Mouse (Mus musculus): ENCODE data around the gene Aars2. TPM values are rescaled to one million over a fixed set of nuclear protein-coding genes. Genes with fewer than 3 reads are reported as not detected.

The Aars2 gene
- total and polyA plus RNA-seq, 3 experiments, result 12.4 to 23.1 (median 17.5) TPM

- TF ChIP-seq SMC3 (IDR thresholded peaks at IDR 0.05; ENCODE audit: low read depth, low read length), result peak; percentile 2; the same call in 1 of the 2 replicates
- TF ChIP-seq TCF12 (IDR thresholded peaks at IDR 0.05; ENCODE audit: low read depth, low read length), result no peak
- no peak; the same call in 1 of the 2 replicates for TF ChIP-seq ZKSCAN1 (IDR thresholded peaks at IDR 0.05; ENCODE audit: borderline replicate concordance, low read depth, low read length)
- no peak for TF ChIP-seq JUN (IDR thresholded peaks at IDR 0.05; ENCODE audit: insufficient read depth, low read depth, low read length)
- TF ChIP-seq MAFK (IDR thresholded peaks at IDR 0.05; ENCODE audit: insufficient replicate concordance, low read length), result 0 out of 2 replicates have a peak, but pooled peaks have one; percentile 7
- TF ChIP-seq CHD1 (IDR thresholded peaks at IDR 0.05; ENCODE audit: low read depth, low read length), result no peak
- peak; percentile 17; the same call in 1 of the 2 replicates for TF ChIP-seq NELFE (IDR thresholded peaks at IDR 0.05; ENCODE audit: low read depth, low read length)
- peak; percentile 97 for TF ChIP-seq POLR2AphosphoS2 (IDR thresholded peaks at IDR 0.05; ENCODE audit: low read depth, low read length)
- no peak for TF ChIP-seq USF1 (IDR thresholded peaks at IDR 0.05; ENCODE audit: low read depth, low read length)
- no peak for TF ChIP-seq NRF1 (IDR thresholded peaks at IDR 0.05; ENCODE audit: low read depth, low read length)
Measured at GRCm38 (mm10) chr17:45566360-45567161, 59.9 kb downstream of the Aars2 start (continued).

- peaks cover 37 to 73% of the 10 kb centered on the region in 2 experiments for H3K4me1 ChIP-seq (ENCODE audit: control insufficient read depth in 1 of 2, insufficient read depth in 2 of 2)
- H3K27ac ChIP-seq (ENCODE audit: insufficient read depth, low read depth), result peak overlapping the region; percentile 61
- no peak overlapping the region for H3K4me3 ChIP-seq (replicated peaks in 1 of 3; ENCODE audit: low read depth in 2 of 3, low read length in 2 of 3, poor library complexity in 1 of 3)
- peaks cover 54% of the 10 kb centered on the region for H3K79me2 ChIP-seq (replicated peaks; ENCODE audit: control insufficient read depth, extremely low read depth, insufficient read depth, poor library complexity, severe bottlenecking)
- peaks cover 63 to 77% of the 10 kb centered on the region in 2 experiments for H3K36me3 ChIP-seq (replicated peaks in 1 of 2; ENCODE audit: control insufficient read depth in 1 of 2, insufficient read depth in 1 of 2, low read length in 1 of 2)
- TF ChIP-seq ZNF384 (IDR thresholded peaks at IDR 0.05; ENCODE audit: low read depth, low read length), result no peak
- TF ChIP-seq JUND (conservative IDR thresholded peaks at IDR 0.05; ENCODE audit: low read depth, low read length), result no peak; the same call in 1 of the 2 replicates
- no peak for TF ChIP-seq PAX5 (IDR thresholded peaks at IDR 0.05; ENCODE audit: low read length)
- TF ChIP-seq KAT2A (IDR thresholded peaks at IDR 0.05; ENCODE audit: insufficient replicate concordance, low read length), result no peak
- no peak for TF ChIP-seq MAX (IDR thresholded peaks at IDR 0.05; ENCODE audit: low read length)
- TF ChIP-seq ZMIZ1 (IDR thresholded peaks at IDR 0.05; ENCODE audit: low read depth, low read length), result peak; percentile 85
- TF ChIP-seq POLR2AphosphoS2 (IDR thresholded peaks at IDR 0.05; ENCODE audit: low read depth, low read length), result peak; percentile 31
- peak; percentile 80 for TF ChIP-seq CHD2 (IDR thresholded peaks at IDR 0.05; ENCODE audit: low read length)
- no peak; the same call in 1 of the 2 replicates for TF ChIP-seq USF2 (conservative IDR thresholded peaks at IDR 0.05; ENCODE audit: low read depth, low read length)
- no peak for TF ChIP-seq MAFK (IDR thresholded peaks at IDR 0.05; ENCODE audit: insufficient replicate concordance, low read length)
- no peak; the same call in 1 of the 2 replicates for TF ChIP-seq ETS1 (conservative IDR thresholded peaks at IDR 0.05; ENCODE audit: low read depth, low read length)
- no peak for TF ChIP-seq NRF1 (IDR thresholded peaks at IDR 0.05; ENCODE audit: low read depth, low read length)
- peak; percentile 14; the same call in 1 of the 2 replicates for TF ChIP-seq SMC3 (IDR thresholded peaks at IDR 0.05; ENCODE audit: low read depth, low read length)
- TF ChIP-seq BHLHE40 (IDR thresholded peaks at IDR 0.05; ENCODE audit: low read depth, low read length), result peak; percentile 26; the same call in 1 of the 2 replicates
- no peak for TF ChIP-seq IRF4 (IDR thresholded peaks at IDR 0.05; ENCODE audit: low read depth, low read length)
- no peak for TF ChIP-seq GABPA (IDR thresholded peaks at IDR 0.05; ENCODE audit: insufficient replicate concordance, low read depth, low read length)
- TF ChIP-seq SIN3A (IDR thresholded peaks at IDR 0.05; ENCODE audit: low read length), result 0 out of 2 replicates have a peak, but pooled peaks have one; percentile 22
- peak; percentile 80 for TF ChIP-seq RCOR1 (conservative IDR thresholded peaks at IDR 0.05; ENCODE audit: low read depth, low read length)
- no peak for TF ChIP-seq TBP (conservative IDR thresholded peaks at IDR 0.05; ENCODE audit: low read depth, low read length)
- peak; percentile 41; the same call in 1 of the 2 replicates for TF ChIP-seq POLR2A (IDR thresholded peaks at IDR 0.05; ENCODE audit: low read depth, low read length)
- DNase-seq (ENCODE audit: extremely low read depth), result no peak
- H3K27me3 ChIP-seq (replicated peaks), result no peaks in the 10 kb centered on the region
- no peak overlapping the region for H3K9ac ChIP-seq (ENCODE audit: insufficient read depth, low read depth)
- H3K9me3 ChIP-seq (replicated peaks; ENCODE audit: low read length), result no peaks in the 10 kb centered on the region
- in situ Hi-C loops (cut with MboI; ENCODE audit: low pct_ligation_motif_present, low pct_unique_long_range_greater_than_20kb, low sequenced_read_pairs) (no loop called here), dilution Hi-C loops (cut with MboI; ENCODE audit: extremely low pct_ligation_motif_present, extremely low pct_unique_long_range_greater_than_20kb, low sequenced_read_pairs) (no loop called here)
- 0 out of 2 replicates have a peak overlapping the region, but pooled peaks have one; percentile 2 for H3K4me2 ChIP-seq (ENCODE audit: insufficient read depth, low read depth, poor library complexity, severe bottlenecking)
Measured at GRCm38 (mm10) chr17:45567162-45567601, 60.5 kb downstream of the Aars2 start.
